Mouse (Mus musculus): Measurements from ENCODE around the gene Larp1.

GRCm38 (mm10) chr11:58013100-58013499 is 4.2 kb downstream of the Larp1 start:
- TF ChIP-seq GATA1 (IDR thresholded peaks at IDR 0.05; ENCODE audit: low read depth, low read length) (no peak), SMC3 (IDR thresholded peaks at IDR 0.05; ENCODE audit: low read depth, low read length) (no peak), CTCF (IDR thresholded peaks at IDR 0.05 in 2 of 3, conservative IDR thresholded peaks at IDR 0.05 in 1 of 3; ENCODE audit: control insufficient read depth in 1 of 3, insufficient read depth in 1 of 3, low read depth in 2 of 3, low read length in 3 of 3, poor library complexity in 1 of 3, severe bottlenecking in 1 of 3) (no peak), HCFC1 (IDR thresholded peaks at IDR 0.05; ENCODE audit: low read depth, low read length) (no peak), ELF1 (IDR thresholded peaks at IDR 0.05; ENCODE audit: low read depth, low read length) (no peak), POLR2AphosphoS2 (IDR thresholded peaks at IDR 0.05; ENCODE audit: low read length) (no peak)
